Mouse (Mus musculus): ENCODE results near the gene Lrrn2. TPM values are rescaled to one million over a fixed set of nuclear protein-coding genes. Genes with fewer than 3 reads are reported as not detected.

The Lrrn2 gene
- polyA plus RNA-seq (2012; rRNA removed): 0.93 and 1.5 TPM in 2 replicates

GRCm38 (mm10) chr1:132880161-132881005 lies at the start of gene Lrrn2:
Gene Lrrn2 (plus strand): TSS chr1:132880273.
- Histone ChIP-seq H3K36me3 (ENCODE audit: control insufficient read depth, insufficient read depth, low read length) (no peaks in the 10 kb centered on the region), H3K27me3 (ENCODE audit: control insufficient read depth, insufficient read depth, low read length) (peaks cover 14% of the 10 kb centered on the region; the same call in 1 of the 2 replicates), H3K27ac (ENCODE audit: control insufficient read depth, insufficient read depth, low read length) (no peak within 1 kb of the TSS), H3K4me1 (replicated peaks; ENCODE audit: control insufficient read depth, insufficient read depth, low read length) (no peaks in the 10 kb centered on the region), H3K4me3 (ENCODE audit: control insufficient read depth, insufficient read depth, low read length) (no peak within 1 kb of the TSS)
- DNase-seq: no peak
- no peak for TF ChIP-seq CTCF (IDR thresholded peaks at IDR 0.05; ENCODE audit: borderline replicate concordance, control insufficient read depth, extremely low read depth, insufficient read depth, low read length, poor library complexity)
- TF ChIP-seq POLR2A (IDR thresholded peaks at IDR 0.05; ENCODE audit: control insufficient read depth, extremely low read depth, insufficient read depth, low read length, poor library complexity): no peak
- 3% methylated on average over 77 of the region's 80 CpGs for WGBS

DNA sequence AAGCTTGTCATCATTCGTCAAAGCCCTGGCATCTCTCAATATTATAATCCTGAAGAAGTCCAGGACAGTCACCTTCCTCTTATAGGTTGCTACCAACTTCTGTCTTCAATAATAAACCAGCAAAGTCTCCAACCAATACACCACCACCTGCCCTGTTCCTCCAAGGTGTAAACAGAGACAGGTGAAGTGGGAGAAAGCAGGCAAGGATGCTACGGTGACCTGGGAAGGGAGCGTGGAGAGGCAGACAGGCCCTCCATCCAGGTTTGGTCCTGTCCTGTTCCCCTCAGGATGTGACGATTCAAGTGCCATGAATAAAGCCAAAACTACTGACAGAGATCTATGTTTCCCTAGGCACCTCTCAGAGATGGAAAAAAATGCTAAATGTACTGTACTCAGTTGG lies 48.1 kb upstream of the Lrrn2 start:
- no peaks in the 10 kb centered on the region for H3K4me1 ChIP-seq (replicated peaks; ENCODE audit: control insufficient read depth, insufficient read depth, low read length)
- DNase-seq: no peak
- no peaks in the 10 kb centered on the region; the same call in 1 of the 2 replicates for H3K27me3 ChIP-seq (ENCODE audit: control insufficient read depth, insufficient read depth, low read length)
- H3K4me3 ChIP-seq (ENCODE audit: control insufficient read depth, insufficient read depth, low read length): no peak overlapping the region
- WGBS: 89% methylated on average over 4 of the region's 4 CpGs
- TF ChIP-seq POLR2A (IDR thresholded peaks at IDR 0.05; ENCODE audit: control insufficient read depth, extremely low read depth, insufficient read depth, low read length, poor library complexity) (no peak), CTCF (IDR thresholded peaks at IDR 0.05; ENCODE audit: borderline replicate concordance, control insufficient read depth, extremely low read depth, insufficient read depth, low read length, poor library complexity) (no peak)
- H3K27ac ChIP-seq (ENCODE audit: control insufficient read depth, insufficient read depth, low read length): no peak overlapping the region
- no peaks in the 10 kb centered on the region for H3K36me3 ChIP-seq (ENCODE audit: control insufficient read depth, insufficient read depth, low read length)

DNA sequence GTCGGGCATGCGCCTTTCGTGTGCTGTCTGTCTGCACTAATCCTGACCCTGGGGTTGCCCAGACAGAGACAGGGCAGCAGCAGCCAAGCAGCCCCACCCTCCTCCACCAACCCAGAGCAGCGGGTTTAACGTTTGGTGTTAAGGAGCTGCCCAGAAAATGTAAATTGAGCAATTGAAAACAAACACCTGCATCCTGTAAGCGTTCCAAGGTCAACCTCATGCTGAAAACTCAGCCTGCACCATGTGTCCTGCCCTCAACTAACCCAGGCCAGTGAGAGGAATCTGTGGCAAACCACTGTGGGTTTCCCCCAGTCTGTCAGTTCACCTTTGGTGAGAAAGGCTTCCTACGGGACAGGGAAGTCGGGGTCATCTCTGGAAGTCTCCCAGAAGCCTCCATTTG lies 46.0 kb upstream of the Lrrn2 start:
- TF ChIP-seq CTCF (IDR thresholded peaks at IDR 0.05; ENCODE audit: borderline replicate concordance, control insufficient read depth, extremely low read depth, insufficient read depth, low read length, poor library complexity): no peak
- no peak for TF ChIP-seq POLR2A (IDR thresholded peaks at IDR 0.05; ENCODE audit: control insufficient read depth, extremely low read depth, insufficient read depth, low read length, poor library complexity)
- Histone ChIP-seq H3K4me3 (ENCODE audit: control insufficient read depth, insufficient read depth, low read length) (no peak overlapping the region), H3K36me3 (ENCODE audit: control insufficient read depth, insufficient read depth, low read length) (no peaks in the 10 kb centered on the region), H3K27ac (ENCODE audit: control insufficient read depth, insufficient read depth, low read length) (no peak overlapping the region), H3K27me3 (ENCODE audit: control insufficient read depth, insufficient read depth, low read length) (no peaks in the 10 kb centered on the region; the same call in 1 of the 2 replicates), H3K4me1 (replicated peaks; ENCODE audit: control insufficient read depth, insufficient read depth, low read length) (no peaks in the 10 kb centered on the region)
- no peak for DNase-seq
- 26% methylated on average over 8 of the region's 8 CpGs for WGBS

DNA sequence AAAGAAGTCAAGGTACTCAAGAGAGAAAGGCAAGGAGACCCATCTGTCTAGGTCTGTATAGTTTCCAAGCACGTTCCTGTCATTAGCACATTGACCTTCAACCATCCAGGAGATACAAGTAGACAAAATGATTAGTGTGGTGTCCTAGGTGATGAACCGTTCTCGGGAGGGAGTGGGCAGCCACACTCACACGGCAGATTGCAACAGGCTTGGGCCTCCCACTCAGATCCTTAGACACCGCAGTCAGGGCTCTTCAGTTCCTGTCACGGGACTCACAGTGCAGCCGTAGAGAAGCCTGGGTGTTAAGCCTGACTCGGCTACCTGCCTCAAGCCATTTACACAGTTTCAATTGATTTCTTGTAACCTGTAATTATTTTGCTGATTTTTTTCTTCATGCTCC lies 43.2 kb upstream of the Lrrn2 start:
- no peaks in the 10 kb centered on the region for H3K36me3 ChIP-seq (ENCODE audit: control insufficient read depth, insufficient read depth, low read length)
- H3K27ac ChIP-seq (ENCODE audit: control insufficient read depth, insufficient read depth, low read length): no peak overlapping the region
- no peaks in the 10 kb centered on the region; the same call in 1 of the 2 replicates for H3K27me3 ChIP-seq (ENCODE audit: control insufficient read depth, insufficient read depth, low read length)
- no peak for TF ChIP-seq CTCF (IDR thresholded peaks at IDR 0.05; ENCODE audit: borderline replicate concordance, control insufficient read depth, extremely low read depth, insufficient read depth, low read length, poor library complexity)
- TF ChIP-seq POLR2A (IDR thresholded peaks at IDR 0.05; ENCODE audit: control insufficient read depth, extremely low read depth, insufficient read depth, low read length, poor library complexity): no peak
- H3K4me1 ChIP-seq (replicated peaks; ENCODE audit: control insufficient read depth, insufficient read depth, low read length): no peaks in the 10 kb centered on the region
- no peak for DNase-seq
- WGBS: 82% methylated on average over 8 of the region's 8 CpGs
- no peak overlapping the region for H3K4me3 ChIP-seq (ENCODE audit: control insufficient read depth, insufficient read depth, low read length)

- no peak overlapping the region for H3K4me3 ChIP-seq (ENCODE audit: control insufficient read depth, insufficient read depth, low read length)
- 79% methylated on average over 5 of the region's 5 CpGs for WGBS
- no peak for DNase-seq
- TF ChIP-seq CTCF (IDR thresholded peaks at IDR 0.05; ENCODE audit: borderline replicate concordance, control insufficient read depth, extremely low read depth, insufficient read depth, low read length, poor library complexity): no peak
- no peak for TF ChIP-seq POLR2A (IDR thresholded peaks at IDR 0.05; ENCODE audit: control insufficient read depth, extremely low read depth, insufficient read depth, low read length, poor library complexity)
- H3K36me3 ChIP-seq (ENCODE audit: control insufficient read depth, insufficient read depth, low read length): no peaks in the 10 kb centered on the region
- H3K27me3 ChIP-seq (ENCODE audit: control insufficient read depth, insufficient read depth, low read length): no peaks in the 10 kb centered on the region; the same call in 1 of the 2 replicates
- no peak overlapping the region for H3K27ac ChIP-seq (ENCODE audit: control insufficient read depth, insufficient read depth, low read length)
- no peaks in the 10 kb centered on the region for H3K4me1 ChIP-seq (replicated peaks; ENCODE audit: control insufficient read depth, insufficient read depth, low read length)
Observed at GRCm38 (mm10) chr1:132837691-132838090, 42.4 kb upstream of the Lrrn2 start.

DNA sequence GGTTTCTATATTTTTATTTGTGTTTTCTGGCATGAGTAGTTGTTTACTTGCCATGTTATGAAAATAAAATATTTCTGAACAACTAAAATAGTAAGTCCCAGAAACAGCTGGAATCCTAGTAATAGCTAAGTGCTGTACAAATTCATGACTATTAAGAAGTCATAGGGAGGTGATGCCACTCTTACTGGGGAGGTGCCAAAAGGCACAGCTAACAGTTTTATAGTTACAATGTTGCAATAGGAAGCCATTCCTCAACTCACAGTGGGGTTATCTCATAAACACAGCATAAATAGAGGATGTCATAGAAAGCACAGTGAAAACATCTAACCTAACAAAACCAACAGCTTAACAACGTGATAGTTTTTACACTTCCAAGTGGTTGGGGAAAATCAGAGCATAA lies 41.7 kb upstream of the Lrrn2 start:
- 84% methylated on average over 1 of the region's 1 CpGs for WGBS

More for the DNA sequence above, 41.7 kb upstream of the Lrrn2 start:
- no peak for DNase-seq
- Histone ChIP-seq H3K4me3 (ENCODE audit: control insufficient read depth, insufficient read depth, low read length) (no peak overlapping the region), H3K27ac (ENCODE audit: control insufficient read depth, insufficient read depth, low read length) (no peak overlapping the region), H3K4me1 (replicated peaks; ENCODE audit: control insufficient read depth, insufficient read depth, low read length) (no peaks in the 10 kb centered on the region), H3K36me3 (ENCODE audit: control insufficient read depth, insufficient read depth, low read length) (no peaks in the 10 kb centered on the region), H3K27me3 (ENCODE audit: control insufficient read depth, insufficient read depth, low read length) (no peaks in the 10 kb centered on the region; the same call in 1 of the 2 replicates)
- TF ChIP-seq POLR2A (IDR thresholded peaks at IDR 0.05; ENCODE audit: control insufficient read depth, extremely low read depth, insufficient read depth, low read length, poor library complexity): no peak
- TF ChIP-seq CTCF (IDR thresholded peaks at IDR 0.05; ENCODE audit: borderline replicate concordance, control insufficient read depth, extremely low read depth, insufficient read depth, low read length, poor library complexity): no peak
